Mouse (Mus musculus): ENCODE results near the gene Aim2.

Aim2 gene

DNA sequence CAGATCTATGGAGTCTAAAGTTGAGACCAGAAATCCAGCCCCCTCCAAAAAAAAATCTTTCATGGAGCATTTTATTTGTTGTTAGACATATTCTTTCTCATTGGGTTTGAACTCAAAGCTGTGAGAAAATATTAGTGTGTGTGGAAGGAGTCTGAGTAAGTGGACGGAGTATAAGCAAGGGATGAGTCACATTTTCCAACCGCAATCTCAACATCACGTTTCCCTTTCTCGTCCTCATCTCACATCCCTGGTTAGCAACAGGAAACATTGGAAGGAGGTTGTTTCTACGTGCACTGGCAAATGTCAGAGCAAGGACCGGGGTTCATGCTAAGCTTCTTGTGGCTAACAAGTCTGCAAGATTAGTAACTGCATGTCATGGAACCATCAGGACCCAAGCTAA lies 41.1 kb downstream of the Aim2 start:
- DNase-seq (ENCODE audit: low spot score): no peak

GRCm38 (mm10) chr1:173398323-173398970 lies 47.8 kb downstream of the Aim2 start:
- peak; percentile 65 for DNase-seq (ENCODE audit: low spot score)

DNA sequence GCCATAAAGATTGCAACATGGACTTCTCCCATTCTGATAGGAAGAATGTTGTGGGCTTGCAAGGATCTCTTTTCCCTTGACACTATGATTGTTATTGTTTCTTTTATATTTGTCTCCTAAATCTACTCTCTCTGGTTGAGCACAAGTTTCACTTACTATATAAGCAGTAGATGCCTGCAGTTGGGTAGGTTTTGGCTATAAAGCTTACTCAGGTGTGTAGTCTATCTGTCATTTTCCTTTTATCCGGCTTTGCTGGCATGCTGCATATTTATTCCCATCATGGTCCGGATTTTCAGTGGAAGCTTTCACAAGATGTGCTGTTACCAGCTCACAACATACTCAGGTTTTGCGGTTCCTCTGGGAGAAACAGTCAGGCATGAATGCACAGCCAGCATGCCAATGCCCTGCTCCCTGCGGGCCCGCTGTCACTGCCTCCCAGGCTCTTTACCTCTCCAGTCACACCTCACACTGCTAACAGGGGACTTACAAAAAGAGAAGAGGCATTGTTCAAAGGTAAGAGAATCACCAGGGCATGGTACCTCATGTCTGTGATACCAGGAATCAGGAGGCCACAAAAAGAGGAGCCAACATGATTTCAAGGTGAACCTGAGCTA lies 54.1 kb downstream of the Aim2 start:
- no peak for DNase-seq (ENCODE audit: low spot score)

- DNase-seq (ENCODE audit: low spot score): peak; percentile 22
Observed at GRCm38 (mm10) chr1:173409066-173409465, 58.4 kb downstream of the Aim2 start.

DNA sequence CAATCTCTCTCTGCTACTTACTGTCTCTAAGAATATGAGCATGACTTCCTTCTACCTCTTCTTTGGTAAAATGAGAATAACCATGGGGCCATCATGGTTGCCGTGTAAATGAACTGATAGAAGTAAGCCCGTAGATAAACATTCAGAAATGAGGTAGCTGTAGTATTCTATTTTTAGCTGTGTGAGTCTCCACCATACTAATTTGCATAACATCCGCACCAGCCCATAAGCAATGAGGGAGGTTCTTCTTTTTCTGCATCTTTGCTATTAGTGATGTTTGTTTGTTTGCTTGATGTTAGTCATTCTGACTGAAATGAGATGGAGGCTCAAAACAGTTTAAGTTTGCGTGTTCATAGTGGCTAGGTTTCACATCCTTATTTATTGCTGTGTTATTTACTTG lies 61.2 kb downstream of the Aim2 start:
- no peak for DNase-seq (ENCODE audit: low spot score)

GRCm38 (mm10) chr1:173414631-173415030 lies 64.0 kb downstream of the Aim2 start:
- DNase-seq (ENCODE audit: low spot score): no peak

DNA sequence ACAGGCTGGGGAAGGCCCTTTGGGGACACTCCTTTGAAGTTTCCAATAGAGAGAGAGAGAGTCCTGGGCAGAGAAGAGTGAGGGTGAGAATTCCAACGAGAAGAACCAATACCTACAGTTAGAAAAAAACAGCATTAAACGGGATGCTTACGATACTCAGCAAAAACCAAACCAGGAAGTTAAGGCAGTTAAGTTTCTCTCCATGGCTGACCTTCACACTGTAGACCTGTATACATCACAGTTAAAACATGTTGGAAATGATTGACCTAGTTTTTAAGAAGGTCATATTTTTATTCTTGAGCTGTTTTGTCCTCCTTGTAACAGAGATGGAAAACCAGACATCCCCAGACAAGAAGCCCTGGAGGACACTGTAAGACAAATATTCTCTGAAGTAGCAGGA lies 67.8 kb downstream of the Aim2 start:
- no peak for DNase-seq (ENCODE audit: low spot score)

DNA sequence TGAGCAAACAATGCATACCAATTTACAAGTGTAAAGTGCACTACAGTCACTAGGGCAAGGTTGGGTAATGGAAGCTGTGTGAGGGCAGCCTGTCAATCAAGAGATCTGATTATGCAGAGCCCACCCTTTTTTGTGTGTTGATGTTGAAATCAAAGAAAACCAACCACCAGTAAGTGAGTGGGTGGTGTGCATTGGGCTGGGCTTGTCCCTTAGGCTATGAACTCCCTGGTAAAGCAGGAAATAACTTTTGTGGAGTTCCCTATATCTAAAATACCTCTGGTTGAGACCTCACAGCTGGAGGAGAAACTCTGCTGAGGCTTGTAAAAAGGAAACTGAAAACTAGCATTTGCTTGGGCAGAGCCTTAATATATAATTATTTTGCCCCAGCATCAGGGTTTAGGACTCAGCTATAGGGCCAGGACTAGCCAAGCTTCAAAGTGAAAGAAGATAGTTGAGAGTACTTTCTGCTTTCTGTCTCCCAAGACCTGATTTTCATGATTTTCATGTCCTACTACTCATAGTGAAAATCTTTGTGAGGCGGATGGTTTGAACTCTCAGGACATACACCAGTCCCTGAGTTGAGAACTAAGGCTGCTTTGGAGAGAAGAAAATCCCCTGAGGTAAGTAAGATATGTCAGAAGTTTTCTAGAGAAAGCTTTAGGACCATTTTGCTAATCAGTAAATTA lies 68.4 kb downstream of the Aim2 start:
- peak; percentile 24 for DNase-seq (ENCODE audit: low spot score)

- DNase-seq (ENCODE audit: low spot score): peak; percentile 77
Observed at GRCm38 (mm10) chr1:173420374-173420773, 69.7 kb downstream of the Aim2 start.

DNA sequence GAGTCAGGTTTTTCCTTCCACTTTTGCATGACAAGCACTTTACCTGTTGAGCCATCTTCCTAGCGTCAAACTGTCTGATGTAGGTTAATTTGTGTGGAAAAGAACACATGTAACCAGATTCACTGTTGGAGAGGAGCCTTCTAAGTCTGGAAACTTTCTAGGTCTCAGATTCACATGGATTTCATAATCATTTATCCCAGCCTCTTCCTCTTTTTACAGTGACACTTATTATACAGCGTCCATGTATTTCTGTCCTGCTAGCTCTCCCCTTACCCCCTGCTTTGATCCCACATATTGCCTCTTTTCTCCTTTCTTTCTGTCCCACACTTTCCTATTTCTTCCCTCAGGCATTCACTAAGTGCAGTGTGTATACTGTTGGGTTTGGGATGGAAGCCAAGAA lies 75.7 kb downstream of the Aim2 start:
- DNase-seq (ENCODE audit: low spot score): no peak

DNA sequence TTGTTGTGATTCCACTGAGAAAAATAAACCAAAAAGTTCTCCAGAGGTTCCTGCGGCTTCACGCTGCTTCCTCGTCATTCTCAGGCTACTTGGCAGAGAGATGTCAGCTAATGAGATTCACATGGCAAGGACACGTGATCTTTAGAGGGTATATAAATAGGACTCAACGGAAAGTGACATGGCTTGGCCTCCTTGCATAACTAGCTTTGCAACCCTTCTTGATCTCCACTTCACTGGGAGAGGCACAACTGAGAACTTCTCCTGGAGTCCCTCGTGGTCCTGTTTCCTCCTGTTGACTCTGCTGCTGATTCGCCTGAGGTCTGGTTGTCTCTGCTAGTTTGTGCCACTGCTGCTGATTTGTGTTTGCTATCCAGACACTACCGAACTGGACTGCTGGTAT lies 76.7 kb downstream of the Aim2 start:
- no peak for DNase-seq (ENCODE audit: low spot score)

GRCm38 (mm10) chr1:173429995-173430699 lies 79.5 kb downstream of the Aim2 start:
- DNase-seq (ENCODE audit: low spot score): peak; percentile 51

DNA sequence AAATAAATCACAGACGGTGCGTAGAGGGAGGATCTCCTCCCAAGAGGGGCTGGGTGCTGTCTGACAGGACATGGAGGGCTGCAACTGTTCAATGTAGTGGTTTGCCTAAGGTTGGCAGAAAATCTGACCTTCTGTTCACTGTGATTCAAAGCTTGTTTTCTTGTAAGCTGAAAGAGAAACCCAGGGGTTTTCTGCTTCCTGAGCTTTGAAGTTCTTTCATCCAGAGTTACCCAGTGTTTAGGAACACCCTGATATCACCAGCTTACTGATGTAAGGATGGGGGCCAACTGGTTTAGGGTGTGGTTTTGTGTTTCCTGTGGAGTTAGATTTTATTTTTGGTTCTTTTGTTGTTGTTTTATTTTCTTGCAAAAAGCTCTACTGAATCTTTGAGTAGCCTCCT lies 81.7 kb downstream of the Aim2 start:
- peak; percentile 77 for DNase-seq (ENCODE audit: low spot score)

GRCm38 (mm10) chr1:173437161-173437953 lies 86.7 kb downstream of the Aim2 start:
- DNase-seq (ENCODE audit: low spot score): peak; percentile 79

- DNase-seq (ENCODE audit: low spot score): peak; percentile 46
Observed at GRCm38 (mm10) chr1:173440681-173441080, 90.0 kb downstream of the Aim2 start.

DNA sequence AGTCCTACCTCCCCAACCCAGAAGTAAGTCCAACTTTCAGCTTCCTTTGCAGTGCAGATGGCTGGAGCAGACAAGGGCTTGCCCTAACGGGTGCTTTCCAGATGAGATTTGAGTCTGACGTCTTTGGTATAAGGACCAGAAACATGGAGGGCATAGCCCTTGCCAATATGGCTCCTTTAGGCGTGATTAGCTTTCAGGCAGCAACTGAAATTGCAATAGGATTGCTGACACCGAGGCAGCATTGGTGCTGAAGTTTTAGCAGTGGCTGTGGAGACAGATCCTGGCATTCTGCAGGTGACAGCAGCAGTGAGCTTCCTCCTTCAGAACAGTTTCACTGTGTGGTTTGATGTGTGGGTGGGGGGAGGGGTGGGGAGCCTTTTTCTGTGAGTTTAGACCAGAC lies 90.5 kb downstream of the Aim2 start:
- peak; percentile 71 for DNase-seq (ENCODE audit: low spot score)

DNA sequence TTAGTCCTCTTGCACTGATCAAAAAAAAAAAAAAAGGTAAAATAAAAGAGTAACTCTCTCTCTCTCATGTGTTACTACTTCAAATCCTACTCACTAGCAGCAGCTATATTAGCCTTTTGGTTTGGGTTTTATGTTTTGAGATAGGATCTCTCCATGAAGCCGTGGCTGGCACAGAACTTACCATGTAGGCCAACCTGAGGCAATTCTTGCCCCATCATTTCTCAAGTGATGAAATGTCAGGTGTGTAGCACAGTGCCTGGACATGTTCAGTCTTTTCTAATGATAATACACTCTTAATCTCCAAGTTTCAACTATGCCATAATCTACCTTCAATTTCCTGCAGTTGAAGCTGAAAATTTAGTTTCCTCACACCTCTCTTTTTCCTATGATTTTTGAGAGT lies 92.4 kb downstream of the Aim2 start:
- DNase-seq (ENCODE audit: low spot score): no peak

GRCm38 (mm10) chr1:173447067-173447466 lies 96.4 kb downstream of the Aim2 start:
- no peak for DNase-seq (ENCODE audit: low spot score)

DNA sequence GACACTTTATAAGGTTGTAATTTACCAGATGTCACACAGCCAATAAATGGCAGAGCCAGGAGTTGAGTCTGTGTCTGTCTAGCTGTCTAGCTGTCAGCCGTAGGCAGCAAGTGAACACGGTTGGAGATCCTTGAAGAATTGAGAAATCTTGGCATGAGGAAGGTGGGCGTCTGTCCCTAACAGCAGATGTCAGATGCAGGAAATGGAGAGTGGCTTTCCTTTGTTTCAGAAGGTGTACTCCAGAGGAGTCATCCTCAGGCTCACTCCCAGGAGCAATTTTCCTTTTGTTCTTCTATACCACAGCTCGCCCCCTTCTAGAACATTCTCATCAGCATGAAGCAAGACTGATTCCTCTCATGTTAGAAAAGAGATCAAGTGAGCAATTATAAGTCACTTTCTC lies 99.9 kb downstream of the Aim2 start:
- no peak for DNase-seq (ENCODE audit: low spot score)

DNA sequence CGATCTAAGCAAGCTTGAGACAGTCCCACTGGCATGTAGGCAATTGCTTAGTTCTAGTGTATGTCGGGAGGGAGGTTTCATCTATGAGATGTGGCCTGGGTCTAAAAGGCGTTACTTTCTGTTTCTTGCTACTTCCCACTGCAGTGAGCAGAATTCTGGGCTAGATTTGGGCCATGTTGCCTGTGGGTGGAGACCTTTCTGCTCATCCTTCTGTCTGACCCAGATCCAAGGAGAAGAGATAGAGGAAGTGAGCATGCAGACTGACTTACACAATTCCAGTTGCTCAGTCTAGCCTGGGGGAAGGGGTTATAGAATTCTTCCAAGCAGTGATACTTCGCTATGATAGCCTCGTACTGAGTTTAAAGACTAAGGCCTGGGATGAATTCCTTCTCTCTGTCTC lies 101.0 kb downstream of the Aim2 start:
- DNase-seq (ENCODE audit: low spot score): no peak

DNA sequence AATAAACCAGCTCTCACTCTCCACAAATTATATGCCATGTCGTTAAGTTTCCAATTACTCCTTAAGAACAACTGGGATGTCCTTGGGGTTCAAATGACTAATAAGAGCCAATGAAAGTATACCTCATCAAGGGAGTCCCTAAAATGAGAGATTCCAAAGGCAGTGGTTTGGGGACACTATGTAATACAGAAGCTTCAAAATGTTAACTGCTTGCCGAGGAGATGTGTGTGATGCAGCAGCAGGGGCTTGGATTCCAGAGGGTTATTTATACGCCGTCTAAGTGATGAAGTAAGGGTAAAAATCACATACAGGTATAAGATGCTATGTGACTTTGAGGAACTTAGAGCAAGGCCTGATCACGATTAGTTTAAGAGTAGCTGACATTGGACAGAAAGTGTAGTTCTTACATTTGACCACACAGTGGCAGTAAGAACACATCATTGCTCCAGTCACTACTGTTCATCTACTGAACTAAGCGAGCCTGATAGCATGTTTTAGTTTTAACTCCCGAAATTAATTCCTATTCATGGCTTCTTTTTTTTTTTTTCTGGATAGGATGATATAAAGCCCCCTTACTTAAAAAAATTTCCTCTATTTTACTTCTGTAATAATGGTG lies 105.6 kb downstream of the Aim2 start:
- DNase-seq (ENCODE audit: low spot score): peak; percentile 57

DNA sequence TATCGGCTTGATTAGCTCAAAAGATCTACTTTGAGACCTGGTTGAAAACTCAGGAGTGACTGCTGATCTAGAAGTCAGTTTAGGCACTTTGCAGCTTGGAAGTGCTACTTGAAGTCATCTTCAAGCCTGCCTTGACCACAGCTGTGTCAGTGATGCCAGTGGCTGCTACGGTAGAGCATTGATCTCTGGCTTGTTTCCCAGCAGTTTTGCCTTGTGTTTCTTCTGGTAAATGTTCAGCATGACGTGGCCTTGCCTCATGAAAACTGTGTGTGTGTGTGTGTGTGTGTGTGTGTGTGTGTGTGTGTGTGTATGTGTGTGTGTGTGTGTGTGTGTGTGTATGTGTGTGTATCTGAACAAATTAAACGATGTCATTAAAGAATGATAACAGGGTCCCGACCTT lies 106.1 kb downstream of the Aim2 start:
- DNase-seq (ENCODE audit: low spot score): no peak
